ENCODE assay signal across 19 mouse cellular contexts in the genomic region with DNA sequence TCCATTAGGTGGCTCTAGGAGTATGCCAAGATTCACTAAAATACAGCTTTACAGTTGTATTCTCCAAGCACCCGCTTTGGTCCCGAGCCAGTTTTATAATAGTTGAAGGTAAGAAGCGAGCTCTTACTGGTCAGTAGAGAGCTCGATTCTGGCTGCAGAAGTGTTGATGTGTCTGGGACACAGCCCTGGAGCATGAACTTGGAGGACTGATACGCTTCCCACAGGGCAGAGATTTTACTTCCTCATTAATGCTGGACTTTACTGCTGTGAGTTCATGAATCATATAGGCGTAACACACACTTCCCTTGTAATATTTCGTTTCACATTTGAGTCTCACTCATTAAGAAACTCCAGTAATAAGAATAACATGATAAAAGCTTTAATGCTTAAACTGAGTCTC.
DNase-seq lines count a peak whose midpoint lies in the region; ATAC-seq lines count a peak whose summit lies in the region.
"Had no signal": no experiment of that assay in that cellular context is flagged by ENCODE, and none has a peak within 500 bp of the region (broad histone marks: within the 10 kb centered on the region; RNA-seq: fewer than 3 reads in every experiment).

No protein-coding gene starts in this region.

- WGBS in heart, embryonic 12.5 days: 50% methylated on average over 7 of the region's 7 CpGs
- WGBS in heart, embryonic 10.5 days: 58% methylated on average over 7 of the region's 7 CpGs
- WGBS in neural tube, embryonic 13.5 days: 84% methylated on average over 7 of the region's 7 CpGs

- H3K4me2 ChIP-seq in heart, embryonic 12.5 days: no peak overlapping the region
- H3K4me2 ChIP-seq in neural tube, embryonic 13.5 days: no peak overlapping the region
- H3K4me2 ChIP-seq: embryonic facial prominence, embryonic 13.5 days; hindbrain, embryonic 13.5 days; neural tube, embryonic 12.5 days had no signal

- H3K36me3 ChIP-seq in heart, embryonic 12.5 days: peaks cover 7% of the 10 kb centered on the region
- peaks cover 2% of the 10 kb centered on the region; the same call in 1 of the 2 replicates for H3K36me3 ChIP-seq in heart, embryonic 10.5 days
- H3K36me3 ChIP-seq in neural tube, embryonic 13.5 days: peaks cover 16% of the 10 kb centered on the region

- DNase-seq in heart, embryonic 10.5 days (ENCODE audit: low spot score): no peak
- DNase-seq in neural tube, embryonic 10.5 days (ENCODE audit: extremely low spot score, low spot score): no peak
- DNase-seq in adrenal gland, postnatal 25 days: no peak
- no peak for DNase-seq in spleen, adult 12 weeks (ENCODE audit: low spot score)
- DNase-seq in liver: no peak
- DNase-seq: B cell, adult 2 months; cerebellum, adult 9-10 months; kidney, adult 9 months; kidney, postnatal 25 days; left cerebral cortex, postnatal 4 days; liver, postnatal 0 days had no signal

- H3K9me3 ChIP-seq in heart, embryonic 12.5 days (replicated peaks): no peaks in the 10 kb centered on the region
- H3K9me3 ChIP-seq in heart, embryonic 10.5 days: no peaks in the 10 kb centered on the region
- H3K9me3 ChIP-seq in neural tube, embryonic 13.5 days: no peaks in the 10 kb centered on the region
- H3K9me3 ChIP-seq: embryonic facial prominence, embryonic 13.5 days; hindbrain, embryonic 13.5 days; midbrain, embryonic 10.5 days; neural tube, embryonic 12.5 days had no signal

- H3K27ac ChIP-seq in heart, embryonic 12.5 days (ENCODE audit: poor library complexity, severe bottlenecking): peak overlapping the region; percentile 25; the same call in 1 of the 2 replicates
- no peak overlapping the region for H3K27ac ChIP-seq in heart, embryonic 10.5 days
- H3K27ac ChIP-seq in neural tube, embryonic 13.5 days (replicated peaks): 0 out of 2 replicates have a peak overlapping the region, but pooled peaks have one; percentile 13
- H3K27ac ChIP-seq: embryonic facial prominence, embryonic 13.5 days; hindbrain, embryonic 13.5 days; midbrain, embryonic 10.5 days; neural tube, embryonic 12.5 days had no signal

- peaks cover 44% of the 10 kb centered on the region for H3K4me1 ChIP-seq in heart, embryonic 12.5 days (replicated peaks)
- H3K4me1 ChIP-seq in heart, embryonic 10.5 days: peaks cover 25% of the 10 kb centered on the region
- H3K4me1 ChIP-seq in neural tube, embryonic 13.5 days (replicated peaks): peaks cover 49% of the 10 kb centered on the region

- H3K27me3 ChIP-seq in heart, embryonic 12.5 days (replicated peaks): no peaks in the 10 kb centered on the region
- no peaks in the 10 kb centered on the region for H3K27me3 ChIP-seq in heart, embryonic 10.5 days (ENCODE audit: insufficient read depth, poor library complexity, severe bottlenecking)
- H3K27me3 ChIP-seq in neural tube, embryonic 13.5 days: no peaks in the 10 kb centered on the region
- H3K27me3 ChIP-seq: embryonic facial prominence, embryonic 13.5 days; hindbrain, embryonic 13.5 days; neural tube, embryonic 12.5 days had no signal

- H3K4me3 ChIP-seq in heart, embryonic 12.5 days: no peak overlapping the region
- H3K4me3 ChIP-seq in heart, embryonic 10.5 days: no peak overlapping the region
- H3K4me3 ChIP-seq in neural tube, embryonic 13.5 days: no peak overlapping the region
- H3K4me3 ChIP-seq: embryonic facial prominence, embryonic 13.5 days; hindbrain, embryonic 13.5 days; midbrain, embryonic 10.5 days; neural tube, embryonic 12.5 days had no signal

- ATAC-seq in heart, embryonic 12.5 days (ENCODE audit: insufficient number of reproducible peaks, low FRiP score): no peak
- no peak for ATAC-seq in neural tube, embryonic 13.5 days (ENCODE audit: low read depth)
- ATAC-seq in megakaryocyte, adult 5-6 weeks (ENCODE audit: poor library complexity, severe bottlenecking): peak; percentile 83
- ATAC-seq: forebrain, embryonic 14.5 days; liver, postnatal 0 days had no signal

- H3K9ac ChIP-seq in heart, embryonic 12.5 days: no peak overlapping the region
- no peak overlapping the region for H3K9ac ChIP-seq in neural tube, embryonic 13.5 days
- H3K9ac ChIP-seq: embryonic facial prominence, embryonic 13.5 days; hindbrain, embryonic 13.5 days; liver, postnatal 0 days; neural tube, embryonic 12.5 days had no signal
